Mouse (Mus musculus): ENCODE measurements around the gene U2af2. TPM values are rescaled to one million over a fixed set of nuclear protein-coding genes. Genes with fewer than 3 reads are reported as not detected.

U2af2 gene
- polyA plus RNA-seq, 1 experiment from 2014 or later: 114 TPM

- Histone ChIP-seq H3K4me1 (replicated peaks) (peaks cover 22% of the 10 kb centered on the region), H3K27ac (peak overlapping the region; percentile 98), H3K9me3 (no peaks in the 10 kb centered on the region), H3K4me2 (peak overlapping the region; percentile 60), H3K27me3 (no peaks in the 10 kb centered on the region), H3K9ac (peak overlapping the region; percentile 77; the same call in 1 of the 2 replicates), H3K36me3 (peaks cover 27% of the 10 kb centered on the region), H3K4me3 (peak overlapping the region; percentile 61)
- 40% methylated on average over 5 of the region's 5 CpGs for WGBS
- ATAC-seq (ENCODE audit: low FRiP score): no peak
These were observed 23.0 kb upstream of the U2af2 start for GRCm38 (mm10) chr7:5038940-5039339.

GRCm38 (mm10) chr7:5044981-5045380 is 17.0 kb upstream of the U2af2 start:
- H3K4me2 ChIP-seq: no peak overlapping the region
- H3K4me1 ChIP-seq (replicated peaks): peaks cover under 1% of the 10 kb centered on the region; the same call in 1 of the 2 replicates
- H3K9ac ChIP-seq: no peak overlapping the region
- H3K27me3 ChIP-seq: 0 out of 2 replicates have a peak, but pooled peaks cover 3% of the 10 kb centered on the region
- no peak overlapping the region for H3K27ac ChIP-seq
- H3K36me3 ChIP-seq: no peaks in the 10 kb centered on the region
- WGBS: 91% methylated on average over 2 of the region's 2 CpGs
- no peak overlapping the region for H3K4me3 ChIP-seq
- H3K9me3 ChIP-seq: no peaks in the 10 kb centered on the region
- ATAC-seq (ENCODE audit: low FRiP score): no peak

- Histone ChIP-seq H3K9ac (no peak overlapping the region; the same call in 1 of the 2 replicates), H3K27ac (no peak overlapping the region), H3K4me2 (no peak overlapping the region), H3K27me3 (0 out of 2 replicates have a peak, but pooled peaks cover 3% of the 10 kb centered on the region), H3K9me3 (no peaks in the 10 kb centered on the region), H3K36me3 (no peaks in the 10 kb centered on the region), H3K4me1 (replicated peaks) (peaks cover 9% of the 10 kb centered on the region), H3K4me3 (no peak overlapping the region)
- ATAC-seq (ENCODE audit: low FRiP score): no peak
- 76% methylated on average over 2 of the region's 2 CpGs for WGBS
These were observed 15.8 kb upstream of the U2af2 start for GRCm38 (mm10) chr7:5046112-5046511.

GRCm38 (mm10) chr7:5047313-5047712 is 14.6 kb upstream of the U2af2 start:
- Histone ChIP-seq H3K36me3 (no peaks in the 10 kb centered on the region), H3K4me2 (no peak overlapping the region), H3K4me1 (replicated peaks) (peaks cover 12% of the 10 kb centered on the region), H3K27me3 (peaks cover 3% of the 10 kb centered on the region; the same call in 1 of the 2 replicates), H3K9ac (no peak overlapping the region), H3K4me3 (no peak overlapping the region), H3K9me3 (no peaks in the 10 kb centered on the region), H3K27ac (no peak overlapping the region)
- no peak for ATAC-seq (ENCODE audit: low FRiP score)
- 30% methylated on average over 2 of the region's 2 CpGs for WGBS

- 2% methylated on average over 65 of the region's 65 CpGs for WGBS
- H3K9ac ChIP-seq: peak within 1 kb of the TSS; percentile 85
- H3K27ac ChIP-seq: peak within 1 kb of the TSS; percentile 92
- no peaks in the 10 kb centered on the region for H3K36me3 ChIP-seq
- ATAC-seq (ENCODE audit: low FRiP score): peak; percentile 78
- peaks cover 46% of the 10 kb centered on the region for H3K4me1 ChIP-seq (replicated peaks)
- no peaks in the 10 kb centered on the region for H3K9me3 ChIP-seq
- peaks cover 45% of the 10 kb centered on the region for H3K27me3 ChIP-seq
- H3K4me2 ChIP-seq: peak within 1 kb of the TSS; percentile 83
- peak within 1 kb of the TSS; percentile 79 for H3K4me3 ChIP-seq
These were observed 10.4 kb upstream of the U2af2 start, which contains the start of gene Zfp580 for GRCm38 (mm10) chr7:5051193-5052192. Gene Zfp580, plus strand, starts transcription at chr7:5051538.

GRCm38 (mm10) chr7:5052438-5052837 is 9.5 kb upstream of the U2af2 start:
- Histone ChIP-seq H3K36me3 (no peaks in the 10 kb centered on the region), H3K4me1 (replicated peaks) (peaks cover 55% of the 10 kb centered on the region), H3K9me3 (no peaks in the 10 kb centered on the region), H3K4me2 (peak overlapping the region; percentile 83), H3K9ac (peak overlapping the region; percentile 85), H3K27me3 (peaks cover 55% of the 10 kb centered on the region), H3K4me3 (peak overlapping the region; percentile 79), H3K27ac (0 out of 2 replicates have a peak overlapping the region, but pooled peaks have one; percentile 92)
- WGBS: 3% methylated on average over 12 of the region's 12 CpGs
- ATAC-seq (ENCODE audit: low FRiP score): no peak

GRCm38 (mm10) chr7:5052931-5053343 is 9.0 kb upstream of the U2af2 start:
- Histone ChIP-seq H3K9ac (peak overlapping the region; percentile 85), H3K4me2 (peak overlapping the region; percentile 83), H3K27me3 (peaks cover 60% of the 10 kb centered on the region), H3K4me3 (peak overlapping the region; percentile 79), H3K4me1 (replicated peaks) (peaks cover 60% of the 10 kb centered on the region), H3K9me3 (no peaks in the 10 kb centered on the region), H3K36me3 (no peaks in the 10 kb centered on the region), H3K27ac (no peak overlapping the region)
- WGBS: 3% methylated on average over 45 of the region's 45 CpGs
- ATAC-seq (ENCODE audit: low FRiP score): no peak

- peak overlapping the region; percentile 83 for H3K4me2 ChIP-seq
- 9% methylated on average over 32 of the region's 32 CpGs for WGBS
- H3K36me3 ChIP-seq: no peaks in the 10 kb centered on the region
- no peaks in the 10 kb centered on the region for H3K9me3 ChIP-seq
- H3K4me1 ChIP-seq (replicated peaks): peaks cover 61% of the 10 kb centered on the region
- peaks cover 67% of the 10 kb centered on the region for H3K27me3 ChIP-seq
- no peak for ATAC-seq (ENCODE audit: low FRiP score)
- H3K9ac ChIP-seq: peak overlapping the region; percentile 85
- H3K27ac ChIP-seq: no peak overlapping the region
- peak overlapping the region; percentile 79 for H3K4me3 ChIP-seq
These were observed 8.3 kb upstream of the U2af2 start for GRCm38 (mm10) chr7:5053456-5054179.

GRCm38 (mm10) chr7:5056651-5057263 is 5.2 kb upstream of the U2af2 start:
- Histone ChIP-seq H3K4me3 (peak overlapping the region; percentile 57), H3K27me3 (peaks cover 68% of the 10 kb centered on the region), H3K36me3 (no peaks in the 10 kb centered on the region), H3K9me3 (no peaks in the 10 kb centered on the region), H3K9ac (peak overlapping the region; percentile 83), H3K4me2 (peak overlapping the region; percentile 70), H3K4me1 (replicated peaks) (peaks cover 71% of the 10 kb centered on the region), H3K27ac (peak overlapping the region; percentile 80)
- 3% methylated on average over 54 of the region's 55 CpGs for WGBS
- peak; percentile 6; the same call in 1 of the 2 replicates for ATAC-seq (ENCODE audit: low FRiP score)

GRCm38 (mm10) chr7:5057381-5057780 is 4.6 kb upstream of the U2af2 start:
- peak overlapping the region; percentile 80 for H3K27ac ChIP-seq
- H3K27me3 ChIP-seq: peaks cover 67% of the 10 kb centered on the region
- peak overlapping the region; percentile 83 for H3K9ac ChIP-seq
- no peak for ATAC-seq (ENCODE audit: low FRiP score)
- H3K4me3 ChIP-seq: peak overlapping the region; percentile 57
- H3K4me1 ChIP-seq (replicated peaks): peaks cover 66% of the 10 kb centered on the region
- H3K4me2 ChIP-seq: peak overlapping the region; percentile 70
- WGBS: 36% methylated on average over 8 of the region's 8 CpGs
- H3K36me3 ChIP-seq: no peaks in the 10 kb centered on the region
- no peaks in the 10 kb centered on the region for H3K9me3 ChIP-seq

- H3K36me3 ChIP-seq: no peaks in the 10 kb centered on the region
- no peak overlapping the region for H3K27ac ChIP-seq
- 28% methylated on average over 11 of the region's 11 CpGs for WGBS
- peak overlapping the region; percentile 83 for H3K9ac ChIP-seq
- peak overlapping the region; percentile 57 for H3K4me3 ChIP-seq
- no peak for ATAC-seq (ENCODE audit: low FRiP score)
- H3K27me3 ChIP-seq: peaks cover 62% of the 10 kb centered on the region
- H3K4me1 ChIP-seq (replicated peaks): peaks cover 62% of the 10 kb centered on the region
- H3K9me3 ChIP-seq: no peaks in the 10 kb centered on the region
- peak overlapping the region; percentile 70 for H3K4me2 ChIP-seq
These were observed 4.1 kb upstream of the U2af2 start for GRCm38 (mm10) chr7:5057804-5058203.

All from hindbrain, embryonic 13.5 days (tissue).